Mouse (Mus musculus) central nervous system, embryonic 11.5 days (tissue): Measurements from ENCODE around the gene Rimbp2. TPM values are rescaled to one million over a fixed set of nuclear protein-coding genes. Genes with fewer than 3 reads are reported as not detected.

Experiments
- polyA plus RNA-seq: library from polyadenylated mRNA; depleted of rRNA; stranded (reverse); fragments of >200 nt; gene quantifications from 2 replicates; pipeline ENCODE4 v1.2.3, GENCODE M21; 2012; rRNA removed

Gene Rimbp2
- 5.0 and 6.0 TPM in 2 replicates for polyA plus RNA-seq

DNA sequence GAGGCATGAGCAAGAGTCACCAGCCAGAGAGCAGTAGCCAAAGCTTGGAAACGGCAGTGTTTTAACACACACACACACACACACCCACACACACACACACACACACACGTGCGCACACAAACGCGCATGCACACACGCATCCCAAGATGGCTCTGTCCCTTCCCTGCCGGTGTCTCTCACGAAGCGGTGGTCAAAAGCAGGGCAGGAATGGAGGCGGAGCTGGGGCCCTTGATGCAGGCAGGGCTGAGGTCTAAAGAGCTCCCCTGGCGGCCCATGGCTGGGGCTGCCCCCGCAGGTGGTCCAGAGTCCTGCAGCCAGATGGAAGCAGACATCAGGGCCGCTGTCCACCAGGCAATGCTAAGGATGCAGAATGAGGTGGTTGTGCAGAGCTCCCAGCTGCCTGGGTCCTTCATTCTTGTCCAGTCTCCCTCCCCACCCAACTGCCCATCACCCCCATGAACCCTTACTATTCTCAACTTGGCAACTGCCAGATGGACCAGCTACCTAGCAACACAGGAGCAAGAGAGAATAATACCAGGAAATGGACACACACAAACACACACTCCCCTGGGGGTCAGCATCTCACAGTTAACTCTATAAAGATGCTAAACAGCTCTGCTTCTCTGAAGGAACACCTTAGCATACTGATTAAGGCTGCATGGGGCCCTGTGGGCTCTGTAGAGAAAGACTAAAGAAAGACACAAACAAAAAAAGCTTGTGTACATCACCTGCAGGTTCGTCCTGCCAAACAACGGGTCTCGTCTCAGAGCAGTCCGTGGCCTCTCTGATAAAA is at the start of gene Rimbp2:
Gene Rimbp2 (minus strand): TSS at position 209 of the 793 bp plus-strand sequence.

Other genes with a start within 250 kb of the Rimbp2 start
- gene Stx2, start 55.1 kb upstream of the Rimbp2 start, polyA plus RNA-seq, result 46.3 and 52.2 TPM in 2 replicates
- gene Ran, start 66.6 kb upstream of the Rimbp2 start, polyA plus RNA-seq, result 442 and 496 TPM in 2 replicates
- gene Adgrd1, start 143.3 kb upstream of the Rimbp2 start, polyA plus RNA-seq, result 0.11 TPM in 2 replicates